Mouse (Mus musculus) A20 (cell line): ENCODE results near the gene Supt5.

Experiments
- DNase-seq: peaks from one replicate; pipeline ENCODE4 v3.0.0-alpha.2; 2011; ENCODE audit warnings: low read depth, low spot score

Supt5 gene

GRCm38 (mm10) chr7:28353267-28353666, 14.7 kb upstream of the Supt5 start:
- peak; percentile 17 for DNase-seq

GRCm38 (mm10) chr7:28351676-28352191, 13.2 kb upstream of the Supt5 start:
- no peak for DNase-seq

GRCm38 (mm10) chr7:28350155-28350883, 11.8 kb upstream of the Supt5 start, which contains the start of gene Rps16:
Gene Rps16 (plus strand): TSS chr7:28350652.
- DNase-seq = peak; percentile 96

GRCm38 (mm10) chr7:28348601-28349000, 10.1 kb upstream of the Supt5 start:
- DNase-seq = peak; percentile 41

- DNase-seq = no peak
Measured at GRCm38 (mm10) chr7:28347746-28348145, 9.2 kb upstream of the Supt5 start.

- peak; percentile 83 for DNase-seq
Measured at GRCm38 (mm10) chr7:28344637-28345036, 6.1 kb upstream of the Supt5 start.

GRCm38 (mm10) chr7:28341381-28341780, 2.8 kb upstream of the Supt5 start:
- no peak for DNase-seq

GRCm38 (mm10) chr7:28339213-28339917, 819 bp upstream of the Supt5 start:
- peak; percentile 91 for DNase-seq

GRCm38 (mm10) chr7:28335471-28335870, 3.1 kb downstream of the Supt5 start:
- no peak for DNase-seq

GRCm38 (mm10) chr7:28334534-28334933, 4.0 kb downstream of the Supt5 start:
- DNase-seq = no peak

- DNase-seq = no peak
Measured at GRCm38 (mm10) chr7:28328260-28328659, 10.3 kb downstream of the Supt5 start.

- DNase-seq = no peak
Measured at GRCm38 (mm10) chr7:28326457-28326856, 12.1 kb downstream of the Supt5 start.

- DNase-seq = no peak
Measured at GRCm38 (mm10) chr7:28325293-28325692, 13.3 kb downstream of the Supt5 start.

- no peak for DNase-seq
Measured at GRCm38 (mm10) chr7:28321974-28322720, 16.4 kb downstream of the Supt5 start.

- DNase-seq = no peak
Measured at GRCm38 (mm10) chr7:28318714-28319113, 19.8 kb downstream of the Supt5 start.

- no peak for DNase-seq
Measured at GRCm38 (mm10) chr7:28318036-28318435, 20.5 kb downstream of the Supt5 start.

- DNase-seq = peak; percentile 94
Measured at GRCm38 (mm10) chr7:28311926-28312543, 26.5 kb downstream of the Supt5 start, which contains the start of gene Timm50. Gene Timm50 (minus strand): TSS chr7:28312072.

GRCm38 (mm10) chr7:28311151-28311925, 27.2 kb downstream of the Supt5 start:
- peak; percentile 37 for DNase-seq

GRCm38 (mm10) chr7:28309737-28310136, 28.8 kb downstream of the Supt5 start:
- DNase-seq = no peak

GRCm38 (mm10) chr7:28306216-28306615, 32.3 kb downstream of the Supt5 start:
- DNase-seq = no peak

GRCm38 (mm10) chr7:28305641-28306040, 32.9 kb downstream of the Supt5 start:
- DNase-seq = no peak
